Mouse (Mus musculus) left cerebral cortex, adult 9 months (tissue): ENCODE results near the gene Cnpy3.

Experiments
- DNase-seq, 2 experiments: peaks; one replicate each; pipeline ENCODE4 v3.0.0; 2022; ENCODE audit warnings: low spot score in 2 of 2

Gene Cnpy3

GRCm38 (mm10) chr17:46714756-46715481, 37.1 kb downstream of the Cnpy3 start:
- no peak for DNase-seq

- DNase-seq: no peak
These were observed 38.2 kb downstream of the Cnpy3 start for GRCm38 (mm10) chr17:46713849-46714248.

GRCm38 (mm10) chr17:46712442-46712841, 39.6 kb downstream of the Cnpy3 start:
- no peak for DNase-seq

GRCm38 (mm10) chr17:46711612-46712271, 40.3 kb downstream of the Cnpy3 start:
- no peak for DNase-seq

- peak; percentile 67 to 92 for DNase-seq
These were observed 40.9 kb downstream of the Cnpy3 start, which contains the start of gene Pex6 for GRCm38 (mm10) chr17:46710959-46711597. TSS of gene Pex6 (plus strand) at chr17:46711463.

GRCm38 (mm10) chr17:46706375-46707089, 45.5 kb downstream of the Cnpy3 start:
- no peak for DNase-seq

- peak; percentile 94 to 98 for DNase-seq
These were observed 46.9 kb downstream of the Cnpy3 start, which contains the start of gene Ppp2r5d for GRCm38 (mm10) chr17:46704887-46705835. TSS of gene Ppp2r5d (minus strand) at chr17:46705111.

- DNase-seq: no peak
These were observed 47.8 kb downstream of the Cnpy3 start for GRCm38 (mm10) chr17:46703971-46704886.

- no peak for DNase-seq
These were observed 49.5 kb downstream of the Cnpy3 start for GRCm38 (mm10) chr17:46702506-46702905.

- no peak for DNase-seq
These were observed 49.9 kb downstream of the Cnpy3 start for GRCm38 (mm10) chr17:46702100-46702499.

- DNase-seq: no peak
These were observed 50.5 kb downstream of the Cnpy3 start for GRCm38 (mm10) chr17:46701489-46701888.

GRCm38 (mm10) chr17:46699912-46700311, 52.1 kb downstream of the Cnpy3 start:
- no peak for DNase-seq

GRCm38 (mm10) chr17:46699245-46699644, 52.8 kb downstream of the Cnpy3 start:
- DNase-seq: no peak

- no peak for DNase-seq
These were observed 53.5 kb downstream of the Cnpy3 start for GRCm38 (mm10) chr17:46698515-46698914.

- DNase-seq: no peak
These were observed 57.4 kb downstream of the Cnpy3 start for GRCm38 (mm10) chr17:46694517-46695063.

GRCm38 (mm10) chr17:46691390-46691789, 60.6 kb downstream of the Cnpy3 start:
- DNase-seq: no peak

- DNase-seq: no peak
These were observed 61.3 kb downstream of the Cnpy3 start for GRCm38 (mm10) chr17:46690665-46691064.

GRCm38 (mm10) chr17:46685913-46686312, 66.1 kb downstream of the Cnpy3 start:
- DNase-seq: no peak
